Mouse (Mus musculus) embryonic facial prominence, embryonic 11.5 days (tissue): ENCODE measurements at regions not wholly inside any gene's neighbourhood (a gene's known extent, or its start where the extent isn't known, plus 50 kb on each side); places are given as distances from the start of the nearest gene placed in this dataset.
A peak's percentile ranks its signal among the peaks of the same experiment; 100 is the strongest.

Experiments
- ATAC-seq: fragments of 200-750 bp; cut with Nextera tagmentation; replicated peaks from 2 replicates; pipeline ENCODE4 v1.8.0; 2017; ENCODE audit warnings: low read depth; ENCODE audit not compliant: insufficient number of reproducible peaks, low FRiP score, low TSS enrichment
- DNase-seq: peaks from one replicate; pipeline ENCODE4 v3.0.0-alpha.2; 2015; ENCODE audit warnings: low spot score
- H3K27ac ChIP-seq: fragments of 300-500 bp; sonication (generic); replicated peaks from 2 replicates; pipeline ENCODE4 v1.5.1; 2014; ENCODE audit warnings: mild to moderate bottlenecking, low read depth, low read length, control low read depth
- H3K27me3 ChIP-seq: fragments of 300-500 bp; sonication (generic); 2 replicates; pipeline ENCODE4 v1.6.1; 2014; ENCODE audit warnings: mild to moderate bottlenecking, low read length, moderate library complexity, mixed read lengths; ENCODE audit not compliant: control insufficient read depth, insufficient read depth
- H3K36me3 ChIP-seq: fragments of 300-500 bp; sonication (generic); replicated peaks from 2 replicates; pipeline ENCODE4 v1.6.1; 2014; ENCODE audit warnings: low read depth, mild to moderate bottlenecking, low read length, moderate library complexity, mixed read lengths; ENCODE audit not compliant: control insufficient read depth, insufficient read depth
- H3K4me1 ChIP-seq: fragments of 300-500 bp; sonication (generic); 2 replicates; pipeline ENCODE4 v1.6.1; 2014; ENCODE audit warnings: low read length, mixed read lengths; ENCODE audit not compliant: control insufficient read depth, insufficient read depth
- H3K4me2 ChIP-seq: fragments of 300-500 bp; sonication (generic); 2 replicates; pipeline ENCODE4 v1.6.1; 2014; ENCODE audit warnings: low read depth, mild to moderate bottlenecking, control low read depth, low read length, moderate library complexity
- H3K4me3 ChIP-seq: fragments of 300-500 bp; sonication (generic); 2 replicates; pipeline ENCODE4 v1.5.1; 2014; ENCODE audit warnings: low read depth, low read length, control low read depth
- H3K9ac ChIP-seq: fragments of 300-500 bp; sonication (generic); replicated peaks from 2 replicates; pipeline ENCODE4 v1.6.1; 2014; ENCODE audit warnings: mild to moderate bottlenecking, control low read depth, low read length
- H3K9me3 ChIP-seq: fragments of 300-500 bp; sonication (generic); replicated peaks from 2 replicates; pipeline ENCODE4 v1.6.1; 2016; ENCODE audit warnings: mild to moderate bottlenecking, low read length, inconsistent platforms, mixed read lengths; ENCODE audit not compliant: control insufficient read depth
- WGBS: fragments of 180-500 bp; shearing (Covaris S2); extraction: QIAGEN DNeasy Blood & Tissue Kit; methylation state at CpG from one replicate; pipeline ENCODE4 v1.1.7; 2014; 5-methylcytosine and 5-hydroxymethylcytosine counted together

- 59% methylated on average over 17 of the region's 17 CpGs for WGBS
These were observed 65.0 kb downstream of the Gadd45g start for GRCm38 (mm10) chr13:51911296-51911998.

GRCm38 (mm10) chr13:51912477-51912876 is 66.0 kb downstream of the Gadd45g start:
- H3K4me2 ChIP-seq, result no peak overlapping the region
- no peaks in the 10 kb centered on the region for H3K9me3 ChIP-seq
- H3K36me3 ChIP-seq, result no peaks in the 10 kb centered on the region
- no peak overlapping the region for H3K27ac ChIP-seq
- no peaks in the 10 kb centered on the region for H3K4me1 ChIP-seq
- DNase-seq, result no peak
- H3K9ac ChIP-seq, result no peak overlapping the region
- 82% methylated on average over 5 of the region's 5 CpGs for WGBS
- ATAC-seq, result no peak
- H3K27me3 ChIP-seq, result no peaks in the 10 kb centered on the region
- no peak overlapping the region for H3K4me3 ChIP-seq

More at GRCm38 (mm10) chr13:51911296-51911998, 65.0 kb downstream of the Gadd45g start:
- Histone ChIP-seq H3K4me2 (no peak overlapping the region), H3K9ac (no peak overlapping the region), H3K4me3 (no peak overlapping the region), H3K4me1 (no peaks in the 10 kb centered on the region), H3K36me3 (no peaks in the 10 kb centered on the region), H3K27ac (no peak overlapping the region), H3K9me3 (no peaks in the 10 kb centered on the region), H3K27me3 (no peaks in the 10 kb centered on the region)
- DNase-seq (no peak), ATAC-seq (no peak)

- Histone ChIP-seq H3K27ac (no peak overlapping the region), H3K9me3 (no peaks in the 10 kb centered on the region), H3K4me3 (no peak overlapping the region), H3K27me3 (no peaks in the 10 kb centered on the region), H3K4me1 (peaks cover 2% of the 10 kb centered on the region; the same call in 1 of the 2 replicates), H3K9ac (no peak overlapping the region), H3K4me2 (no peak overlapping the region), H3K36me3 (no peaks in the 10 kb centered on the region)
- ATAC-seq (no peak), DNase-seq (no peak)
- WGBS, result 94% methylated on average over 3 of the region's 3 CpGs
These were observed 66.5 kb downstream of the Gadd45g start for GRCm38 (mm10) chr13:51912994-51913393.

GRCm38 (mm10) chr13:51916666-51917240 is 70.3 kb downstream of the Gadd45g start:
- DNase-seq (no peak), ATAC-seq (no peak)
- Histone ChIP-seq H3K27me3 (peaks cover 4% of the 10 kb centered on the region), H3K36me3 (no peaks in the 10 kb centered on the region), H3K4me2 (no peak overlapping the region), H3K27ac (no peak overlapping the region), H3K4me3 (no peak overlapping the region), H3K9ac (no peak overlapping the region), H3K9me3 (no peaks in the 10 kb centered on the region), H3K4me1 (peaks cover 32% of the 10 kb centered on the region)
- WGBS, result 34% methylated on average over 15 of the region's 15 CpGs

GRCm38 (mm10) chr13:51917658-51918057 is 71.2 kb downstream of the Gadd45g start:
- H3K27me3 ChIP-seq, result peaks cover 4% of the 10 kb centered on the region
- no peak overlapping the region for H3K27ac ChIP-seq
- H3K9ac ChIP-seq, result no peak overlapping the region
- H3K4me3 ChIP-seq, result no peak overlapping the region
- H3K4me2 ChIP-seq, result no peak overlapping the region
- no peak; the same call in 1 of the 2 replicates for ATAC-seq
- H3K36me3 ChIP-seq, result no peaks in the 10 kb centered on the region
- 40% methylated on average over 7 of the region's 7 CpGs for WGBS
- peaks cover 32% of the 10 kb centered on the region for H3K4me1 ChIP-seq
- peak; percentile 12 for DNase-seq
- no peaks in the 10 kb centered on the region for H3K9me3 ChIP-seq

- Histone ChIP-seq H3K9ac (no peak overlapping the region), H3K4me3 (no peak overlapping the region), H3K27ac (no peak overlapping the region), H3K4me1 (peaks cover 32% of the 10 kb centered on the region), H3K36me3 (no peaks in the 10 kb centered on the region), H3K9me3 (no peaks in the 10 kb centered on the region), H3K4me2 (no peak overlapping the region), H3K27me3 (peaks cover 6% of the 10 kb centered on the region)
- DNase-seq (no peak), ATAC-seq (no peak)
- 54% methylated on average over 8 of the region's 8 CpGs for WGBS
These were observed 71.6 kb downstream of the Gadd45g start for GRCm38 (mm10) chr13:51918108-51918507.

- WGBS, result 5% methylated on average over 10 of the region's 10 CpGs
- Histone ChIP-seq H3K4me1 (peaks cover 32% of the 10 kb centered on the region), H3K9ac (no peak overlapping the region), H3K36me3 (no peaks in the 10 kb centered on the region), H3K27me3 (peaks cover 6% of the 10 kb centered on the region), H3K27ac (no peak overlapping the region), H3K4me3 (no peak overlapping the region), H3K9me3 (no peaks in the 10 kb centered on the region), H3K4me2 (peak overlapping the region; percentile 19; the same call in 1 of the 2 replicates)
- ATAC-seq (0 out of 2 replicates have a peak, but pooled peaks have one; percentile 6), DNase-seq (peak; percentile 40)
These were observed 72.3 kb downstream of the Gadd45g start for GRCm38 (mm10) chr13:51918781-51919170.

GRCm38 (mm10) chr13:51919171-51919793 is 72.8 kb downstream of the Gadd45g start:
- H3K27me3 ChIP-seq, result peaks cover 6% of the 10 kb centered on the region
- H3K4me1 ChIP-seq, result peaks cover 32% of the 10 kb centered on the region
- H3K4me3 ChIP-seq, result no peak overlapping the region
- ATAC-seq, result 0 out of 2 replicates have a peak, but pooled peaks have one; percentile 9
- no peak overlapping the region for H3K9ac ChIP-seq
- DNase-seq, result peak; percentile 52
- H3K27ac ChIP-seq, result peak overlapping the region; percentile 84; the same call in 1 of the 2 replicates
- H3K36me3 ChIP-seq, result no peaks in the 10 kb centered on the region
- no peaks in the 10 kb centered on the region for H3K9me3 ChIP-seq
- WGBS, result 4% methylated on average over 14 of the region's 14 CpGs
- peak overlapping the region; percentile 19; the same call in 1 of the 2 replicates for H3K4me2 ChIP-seq
